Mouse (Mus musculus) urinary bladder, adult 2 months (tissue): Measurements from ENCODE around the gene Sdcbp2. TPM values are rescaled to one million over a fixed set of nuclear protein-coding genes. Genes with fewer than 3 reads are reported as not detected.
"Not testable (repeated sequence)": the region's sequence is repeated elsewhere in the genome, so short reads cannot be mapped to it uniquely, and the experiment has no call there.

Source experiments
- DNase-seq: peaks from one replicate; pipeline ENCODE4 v3.0.0; 2022; ENCODE audit warnings: low spot score
- polyA plus RNA-seq: library from polyadenylated mRNA; depleted of rRNA; stranded (reverse); fragments of >200 nt; gene quantifications from 2 replicates; pipeline ENCODE4 v1.2.3, GENCODE M21; 2012

Sdcbp2 gene
- polyA plus RNA-seq, 1 experiment, result 49.0 TPM

GRCm38 (mm10) chr2:151569452-151569851 lies 3.0 kb upstream of the Sdcbp2 start:
- no peak for DNase-seq

GRCm38 (mm10) chr2:151573667-151574066 lies 1.2 kb downstream of the Sdcbp2 start:
- no peak for DNase-seq

GRCm38 (mm10) chr2:151574607-151575006 lies 2.2 kb downstream of the Sdcbp2 start:
- no peak for DNase-seq

- DNase-seq, result no peak
Observed at GRCm38 (mm10) chr2:151575119-151575698, 2.8 kb downstream of the Sdcbp2 start.

GRCm38 (mm10) chr2:151575699-151576389 lies 3.4 kb downstream of the Sdcbp2 start:
- DNase-seq, result peak; percentile 70

GRCm38 (mm10) chr2:151579183-151579582 lies 6.8 kb downstream of the Sdcbp2 start:
- no peak for DNase-seq

- no peak for DNase-seq
Observed at GRCm38 (mm10) chr2:151580945-151581344, 8.5 kb downstream of the Sdcbp2 start.

- no peak for DNase-seq
Observed at GRCm38 (mm10) chr2:151585934-151586333, 13.5 kb downstream of the Sdcbp2 start.

GRCm38 (mm10) chr2:151586807-151587206 lies 14.4 kb downstream of the Sdcbp2 start:
- DNase-seq, result no peak

GRCm38 (mm10) chr2:151587306-151587705 lies 14.9 kb downstream of the Sdcbp2 start:
- DNase-seq, result no peak

GRCm38 (mm10) chr2:151598068-151598467 lies 25.6 kb downstream of the Sdcbp2 start:
- no peak for DNase-seq

- no peak for DNase-seq
Observed at GRCm38 (mm10) chr2:151602106-151602505, 29.7 kb downstream of the Sdcbp2 start.

GRCm38 (mm10) chr2:151603630-151604029 lies 31.2 kb downstream of the Sdcbp2 start:
- DNase-seq, result no peak

- DNase-seq, result no peak
Observed at GRCm38 (mm10) chr2:151605437-151605987, 33.1 kb downstream of the Sdcbp2 start.

- no peak for DNase-seq
Observed at GRCm38 (mm10) chr2:151608435-151608834, 36.0 kb downstream of the Sdcbp2 start.

GRCm38 (mm10) chr2:151609974-151610373 lies 37.6 kb downstream of the Sdcbp2 start:
- no peak for DNase-seq

- not testable (repeated sequence) for DNase-seq
Observed at GRCm38 (mm10) chr2:151615779-151616178, 43.4 kb downstream of the Sdcbp2 start.

- no peak for DNase-seq
Observed at GRCm38 (mm10) chr2:151616551-151617329, 44.3 kb downstream of the Sdcbp2 start.

GRCm38 (mm10) chr2:151623776-151624175 lies 51.4 kb downstream of the Sdcbp2 start:
- no peak for DNase-seq

GRCm38 (mm10) chr2:151626296-151626695 lies 53.9 kb downstream of the Sdcbp2 start:
- DNase-seq, result no peak

- DNase-seq, result no peak
Observed at GRCm38 (mm10) chr2:151628011-151628410, 55.6 kb downstream of the Sdcbp2 start.

- DNase-seq, result no peak
Observed at GRCm38 (mm10) chr2:151629310-151629709, 56.9 kb downstream of the Sdcbp2 start.
